Comparison of ENCODE assay signal across 13 mouse cellular contexts in genomic region chr16:13419752-13420151, GRCm38 (mm10).
"Had no signal": no experiment of that assay in that cellular context is flagged by ENCODE, and none has a peak within 500 bp of the region (broad histone marks: within the 10 kb centered on the region; RNA-seq: fewer than 3 reads in every experiment).

No protein-coding gene starts in this region.

- H3K9ac ChIP-seq: limb, embryonic 13.5 days; liver, embryonic 14.5 days; midbrain, embryonic 12.5 days; stomach, embryonic 15.5 days had no signal

- H3K9me3 ChIP-seq: limb, embryonic 13.5 days; megakaryocyte, embryonic 14.5 days; midbrain, embryonic 12.5 days; stomach, embryonic 15.5 days had no signal

- H3K4me1 ChIP-seq: limb, embryonic 13.5 days; midbrain, embryonic 12.5 days; stomach, embryonic 15.5 days had no signal

- DNase-seq: kidney, adult 8-10 months; kidney, postnatal 25 days; layer of hippocampus, adult 9-11 months; left cerebral cortex, postnatal 4 days; lung, adult 18-20 months; right cerebral cortex, postnatal 14 days; thymus, adult 2 months; thymus, postnatal 25 days had no signal

- H3K27ac ChIP-seq: limb, embryonic 13.5 days; liver, embryonic 14.5 days; midbrain, embryonic 12.5 days; stomach, embryonic 15.5 days had no signal

- H3K27me3 ChIP-seq: limb, embryonic 13.5 days; megakaryocyte, embryonic 14.5 days; midbrain, embryonic 12.5 days; stomach, embryonic 15.5 days had no signal

- H3K4me3 ChIP-seq: limb, embryonic 13.5 days; midbrain, embryonic 12.5 days; stomach, embryonic 15.5 days had no signal

- H3K4me2 ChIP-seq: limb, embryonic 13.5 days; midbrain, embryonic 12.5 days; stomach, embryonic 15.5 days had no signal

- H3K36me3 ChIP-seq: midbrain, embryonic 12.5 days had no signal
